Mouse (Mus musculus): ENCODE data around the gene Tac1. TPM values are rescaled to one million over a fixed set of nuclear protein-coding genes. Genes with fewer than 3 reads are reported as not detected.
"Not testable (repeated sequence)": the region's sequence is repeated elsewhere in the genome, so short reads cannot be mapped to it uniquely, and the experiment has no call there.

Gene Tac1
- 49.3 and 51.4 TPM in 2 replicates for polyA plus RNA-seq (2015; fragmentation: Nextera tagmentation; extraction: Ambion mirVana)

DNA sequence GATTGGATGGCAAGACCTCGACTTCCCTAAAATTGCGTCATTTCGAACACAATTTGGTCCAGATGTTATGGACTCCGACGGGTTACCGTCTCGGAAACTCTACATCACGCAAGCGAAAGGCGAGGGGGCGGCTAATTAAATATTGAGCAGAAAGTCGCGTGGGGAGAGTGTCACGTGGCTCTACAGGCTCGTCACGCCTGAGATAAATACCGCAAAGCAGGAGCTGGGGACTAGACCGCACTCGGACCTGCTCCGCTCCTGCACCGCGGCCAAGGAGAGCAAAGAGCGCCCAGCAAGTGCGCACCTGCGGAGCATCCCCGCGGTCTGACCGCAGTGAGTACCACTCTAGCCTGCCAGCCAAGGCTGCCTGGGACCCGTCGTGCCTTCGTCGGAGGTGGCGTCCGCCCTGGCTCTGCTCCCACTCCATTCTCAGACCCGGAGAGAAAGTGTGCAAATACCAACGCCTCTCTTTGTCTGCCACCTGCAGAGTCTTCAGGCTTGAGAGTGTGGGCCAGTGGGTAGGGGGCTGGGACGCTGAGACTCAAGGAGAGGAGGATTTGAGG is at the start of gene Tac1:
Gene Tac1 (plus strand): TSS at position 51 of the 563 bp plus-strand sequence.
- H3K36me3 ChIP-seq (ENCODE audit: control insufficient read depth, insufficient read depth), result no peaks in the 10 kb centered on the region
- H3K27ac ChIP-seq (ENCODE audit: low read depth, low read length), result no peak within 1 kb of the TSS
- no peak for TF ChIP-seq CTCF (IDR thresholded peaks at IDR 0.05; ENCODE audit: low read depth)
- ATAC-seq, result no peak
- 2% methylated on average over 37 of the region's 37 CpGs for WGBS
- peaks cover 27% of the 10 kb centered on the region for H3K27me3 ChIP-seq (replicated peaks; ENCODE audit: control insufficient read depth, insufficient read depth, low read length)
- H3K9me3 ChIP-seq (ENCODE audit: control insufficient read depth), result no peaks in the 10 kb centered on the region
- H3K4me2 ChIP-seq (replicated peaks; ENCODE audit: low read depth), result peak within 1 kb of the TSS; percentile 57
- H3K4me1 ChIP-seq (replicated peaks; ENCODE audit: control insufficient read depth, insufficient read depth, low read length), result no peaks in the 10 kb centered on the region
- peak within 1 kb of the TSS; percentile 24 for H3K4me3 ChIP-seq (ENCODE audit: low read depth, low read length)
- H3K9ac ChIP-seq (ENCODE audit: low read depth, low read length), result no peak within 1 kb of the TSS

DNA sequence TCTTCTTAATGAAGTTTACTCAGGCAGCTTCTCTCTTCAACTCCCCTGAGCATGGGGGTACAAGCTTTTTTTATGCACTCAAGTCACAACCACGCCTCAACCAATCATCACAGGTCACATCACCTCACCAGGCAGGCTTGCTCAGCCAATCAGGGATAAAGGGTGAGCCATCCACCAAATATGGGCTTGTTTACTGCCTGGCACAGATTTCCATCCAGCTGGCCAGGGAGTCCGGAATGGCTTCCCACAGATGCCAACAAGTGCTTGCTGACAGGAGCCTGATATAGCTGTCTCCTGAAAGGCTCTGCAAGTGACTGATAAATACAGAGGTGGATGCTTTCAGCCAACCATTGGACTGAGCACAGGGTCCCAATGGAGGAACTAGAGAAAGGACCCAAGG is 11.2 kb upstream of the Tac1 start:
- H3K36me3 ChIP-seq (ENCODE audit: control insufficient read depth, insufficient read depth); H3K4me3 ChIP-seq (ENCODE audit: low read depth, low read length); H3K9me3 ChIP-seq (ENCODE audit: control insufficient read depth); H3K9ac ChIP-seq (ENCODE audit: low read depth, low read length); H3K4me2 ChIP-seq (replicated peaks; ENCODE audit: low read depth); H3K27ac ChIP-seq (ENCODE audit: low read depth, low read length); H3K27me3 ChIP-seq (replicated peaks; ENCODE audit: control insufficient read depth, insufficient read depth, low read length); ATAC-seq; H3K4me1 ChIP-seq (replicated peaks; ENCODE audit: control insufficient read depth, insufficient read depth, low read length): not testable (repeated sequence)
- 77% methylated on average over 2 of the region's 2 CpGs for WGBS

DNA sequence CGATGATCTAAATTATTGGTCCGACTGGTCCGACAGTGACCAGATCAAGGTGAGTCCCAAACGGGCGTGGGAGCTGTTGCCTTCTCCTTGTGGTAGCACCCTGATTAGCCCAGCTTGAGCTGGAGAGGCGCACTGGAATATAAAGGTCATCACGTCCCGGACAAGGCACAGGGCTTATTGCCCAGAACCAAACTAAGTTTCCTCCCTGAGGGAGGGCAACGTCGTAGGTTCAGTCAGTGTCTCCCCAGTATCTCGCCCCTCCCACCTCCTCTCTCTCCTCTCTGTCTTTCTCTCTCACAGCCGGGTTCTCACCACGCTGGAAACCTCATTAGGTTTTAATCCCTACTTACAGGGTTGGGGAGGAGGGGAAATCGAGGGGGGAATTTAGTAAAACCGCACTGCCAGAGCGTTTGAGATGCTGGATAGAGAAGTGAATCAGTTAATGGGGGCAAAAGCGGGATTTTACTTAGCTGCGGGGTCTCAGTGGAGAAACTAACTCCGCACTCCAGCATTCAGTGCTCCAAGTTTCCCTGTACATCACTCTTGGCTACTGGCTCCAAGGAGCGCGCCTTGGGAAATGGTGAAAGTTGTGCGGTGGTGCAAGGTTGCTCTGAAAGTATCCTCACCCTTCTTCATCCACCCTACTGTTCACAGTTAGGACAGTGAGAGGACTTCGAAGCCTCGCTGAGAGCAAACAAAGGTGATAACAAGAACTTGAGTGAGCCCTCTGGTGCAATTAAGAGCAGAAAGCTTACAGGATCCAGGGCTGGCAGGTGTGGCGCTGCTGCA is 1.2 kb downstream of the Tac1 start:
- no peak overlapping the region for H3K4me3 ChIP-seq (ENCODE audit: low read depth, low read length)
- H3K4me2 ChIP-seq (replicated peaks; ENCODE audit: low read depth), result peak overlapping the region; percentile 57
- ATAC-seq, result no peak
- H3K9me3 ChIP-seq (ENCODE audit: control insufficient read depth), result no peaks in the 10 kb centered on the region
- no peaks in the 10 kb centered on the region for H3K4me1 ChIP-seq (replicated peaks; ENCODE audit: control insufficient read depth, insufficient read depth, low read length)
- H3K27me3 ChIP-seq (replicated peaks; ENCODE audit: control insufficient read depth, insufficient read depth, low read length), result peaks cover 27% of the 10 kb centered on the region
- no peak for TF ChIP-seq CTCF (IDR thresholded peaks at IDR 0.05; ENCODE audit: low read depth)
- H3K9ac ChIP-seq (ENCODE audit: low read depth, low read length), result no peak overlapping the region
- H3K36me3 ChIP-seq (ENCODE audit: control insufficient read depth, insufficient read depth), result no peaks in the 10 kb centered on the region
- H3K27ac ChIP-seq (ENCODE audit: low read depth, low read length), result no peak overlapping the region
- 4% methylated on average over 25 of the region's 25 CpGs for WGBS

DNA sequence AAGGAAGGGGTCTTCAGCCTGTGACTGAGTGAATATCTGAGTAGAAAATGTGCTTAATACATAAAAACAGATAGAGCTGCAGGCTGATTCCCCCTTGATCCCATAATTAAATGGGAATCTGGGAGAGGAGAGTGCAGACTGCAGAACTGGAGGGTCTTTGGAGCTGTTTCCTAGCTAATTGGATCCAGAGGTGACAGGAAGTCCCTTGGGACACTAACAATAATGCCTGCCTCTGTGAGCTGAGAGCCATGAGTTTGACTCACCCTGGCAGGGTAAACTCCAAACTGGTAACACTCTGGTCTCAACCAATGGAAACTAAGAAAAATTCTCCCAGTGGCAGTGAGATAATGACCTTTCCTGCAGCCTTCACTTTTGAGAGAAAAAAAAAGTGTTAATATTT is 3.5 kb downstream of the Tac1 start:
- TF ChIP-seq CTCF (IDR thresholded peaks at IDR 0.05; ENCODE audit: low read depth), result no peak
- no peak for ATAC-seq
- H3K4me2 ChIP-seq (replicated peaks; ENCODE audit: low read depth), result no peak overlapping the region
- no peak overlapping the region for H3K27ac ChIP-seq (ENCODE audit: low read depth, low read length)
- H3K4me1 ChIP-seq (replicated peaks; ENCODE audit: control insufficient read depth, insufficient read depth, low read length), result no peaks in the 10 kb centered on the region
- H3K36me3 ChIP-seq (ENCODE audit: control insufficient read depth, insufficient read depth), result no peaks in the 10 kb centered on the region
- H3K9ac ChIP-seq (ENCODE audit: low read depth, low read length), result no peak overlapping the region
- H3K4me3 ChIP-seq (ENCODE audit: low read depth, low read length), result no peak overlapping the region
- peaks cover 27% of the 10 kb centered on the region for H3K27me3 ChIP-seq (replicated peaks; ENCODE audit: control insufficient read depth, insufficient read depth, low read length)
- no peaks in the 10 kb centered on the region for H3K9me3 ChIP-seq (ENCODE audit: control insufficient read depth)

DNA sequence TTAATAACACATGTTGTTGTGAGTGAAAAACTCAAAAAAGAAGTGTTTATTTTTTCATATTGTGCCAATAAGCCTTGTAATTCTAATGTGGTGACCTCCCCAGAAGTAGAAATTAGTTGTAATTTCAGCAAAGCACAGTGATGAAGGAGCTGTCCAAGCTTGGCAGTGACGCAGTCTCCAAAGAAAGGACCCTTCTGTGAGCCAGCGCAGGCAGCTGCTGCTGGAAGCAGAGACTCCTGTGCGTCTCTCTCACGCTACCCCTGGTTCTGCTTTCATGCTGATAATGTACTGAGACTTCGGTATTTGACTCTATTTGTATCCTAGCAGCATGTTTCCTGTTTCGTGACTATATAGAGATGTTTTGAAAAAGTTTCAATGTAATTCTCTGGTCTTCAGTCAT is 7.8 kb downstream of the Tac1 start:
- no peak overlapping the region for H3K9ac ChIP-seq (ENCODE audit: low read depth, low read length)
- H3K4me3 ChIP-seq (ENCODE audit: low read depth, low read length), result no peak overlapping the region
- H3K27ac ChIP-seq (ENCODE audit: low read depth, low read length), result no peak overlapping the region
- H3K27me3 ChIP-seq (replicated peaks; ENCODE audit: control insufficient read depth, insufficient read depth, low read length), result no peaks in the 10 kb centered on the region
- 65% methylated on average over 6 of the region's 6 CpGs for WGBS
- H3K36me3 ChIP-seq (ENCODE audit: control insufficient read depth, insufficient read depth), result no peaks in the 10 kb centered on the region
- TF ChIP-seq CTCF (IDR thresholded peaks at IDR 0.05; ENCODE audit: low read depth), result no peak
- no peak for ATAC-seq
- no peaks in the 10 kb centered on the region for H3K9me3 ChIP-seq (ENCODE audit: control insufficient read depth)
- H3K4me2 ChIP-seq (replicated peaks; ENCODE audit: low read depth), result no peak overlapping the region
- H3K4me1 ChIP-seq (replicated peaks; ENCODE audit: control insufficient read depth, insufficient read depth, low read length), result no peaks in the 10 kb centered on the region

DNA sequence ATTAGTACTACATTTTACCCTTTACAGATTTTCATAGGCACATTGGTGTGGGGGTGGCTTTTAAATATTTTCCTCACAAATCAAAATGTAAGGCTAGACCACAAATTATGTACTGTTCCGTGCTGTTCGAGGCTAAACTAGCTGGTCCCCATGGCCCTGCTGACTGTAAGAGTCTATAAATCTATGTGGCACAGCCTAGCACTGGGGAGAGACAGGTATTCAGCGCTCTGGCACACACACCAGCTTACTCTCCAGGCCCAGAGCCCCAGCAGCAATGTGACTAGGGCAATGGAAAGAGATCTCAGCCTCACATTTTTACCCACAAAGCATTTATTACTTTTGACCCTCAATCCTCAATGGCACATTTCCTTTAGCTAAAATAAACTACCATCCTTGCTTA is 9.9 kb downstream of the Tac1 start:
- no peak overlapping the region for H3K4me2 ChIP-seq (replicated peaks; ENCODE audit: low read depth)
- no peaks in the 10 kb centered on the region for H3K27me3 ChIP-seq (replicated peaks; ENCODE audit: control insufficient read depth, insufficient read depth, low read length)
- H3K9ac ChIP-seq (ENCODE audit: low read depth, low read length), result no peak overlapping the region
- 76% methylated on average over 3 of the region's 3 CpGs for WGBS
- no peak overlapping the region for H3K4me3 ChIP-seq (ENCODE audit: low read depth, low read length)
- no peak for TF ChIP-seq CTCF (IDR thresholded peaks at IDR 0.05; ENCODE audit: low read depth)
- H3K27ac ChIP-seq (ENCODE audit: low read depth, low read length), result no peak overlapping the region
- no peaks in the 10 kb centered on the region for H3K36me3 ChIP-seq (ENCODE audit: control insufficient read depth, insufficient read depth)
- H3K4me1 ChIP-seq (replicated peaks; ENCODE audit: control insufficient read depth, insufficient read depth, low read length), result no peaks in the 10 kb centered on the region
- ATAC-seq, result no peak
- no peaks in the 10 kb centered on the region for H3K9me3 ChIP-seq (ENCODE audit: control insufficient read depth)
